Mouse (Mus musculus): ENCODE data around the gene Map7d3.

GRCm38 (mm10) chrX:56753317-56754289, 68.5 kb downstream of the Map7d3 start:
- TF ChIP-seq CTCF (IDR thresholded peaks at IDR 0.05; ENCODE audit: control insufficient read depth, insufficient read depth, insufficient read length) (no peak), USF1 (IDR thresholded peaks at IDR 0.05; ENCODE audit: low read depth) (no peak)
